Mouse (Mus musculus) layer of hippocampus, adult 2 months (tissue): ENCODE results near the gene Ccl7. TPM values are rescaled to one million over a fixed set of nuclear protein-coding genes. Genes with fewer than 3 reads are reported as not detected.

Experiments
- DNase-seq, 2 experiments: peaks; one replicate each; pipeline ENCODE4 v3.0.0; 2022; ENCODE audit warnings: low spot score in 2 of 2
- H3K27ac ChIP-seq: fragments of 200-600 bp; 2 replicates; pipeline ENCODE4 v1.8.1; 2022
- H3K4me3 ChIP-seq: fragments of 200-600 bp; 2 replicates; pipeline ENCODE4 v1.8.1; 2022; ENCODE audit warnings: mild to moderate bottlenecking
- CTCF ChIP-seq: fragments of 200-600 bp; conservative IDR thresholded peaks from 2 replicates; pipeline ENCODE4 v1.8.1; 2022; ENCODE audit warnings: antibody characterized with exemption, mild to moderate bottlenecking, moderate library complexity
- total RNA-seq, 2 experiments: library from RNA; stranded (reverse); gene quantifications; 2 replicates each; pipeline ENCODE4 v1.2.3; 2021

Ccl7 gene
- total RNA-seq, 2 experiments from 2014 or later: not detected

DNA sequence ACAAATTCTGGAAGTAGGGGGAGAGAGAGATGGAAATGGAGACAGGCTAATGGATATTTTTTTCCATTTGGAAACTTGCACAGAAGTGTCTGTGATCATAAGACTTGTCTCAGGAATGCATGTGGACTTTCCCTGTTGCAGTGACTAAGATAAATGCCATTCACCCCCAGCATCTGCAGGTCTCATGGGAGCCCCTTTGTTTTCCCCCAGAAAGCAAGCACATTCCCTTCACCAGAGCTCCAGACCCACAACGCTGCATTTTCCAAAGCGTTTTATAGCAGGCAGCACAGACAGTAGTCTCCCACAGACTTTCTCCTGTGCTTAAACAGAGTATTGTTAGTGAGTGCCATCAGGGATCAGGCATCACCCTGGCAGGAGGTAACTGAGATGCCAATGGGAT, 26.1 kb upstream of the Ccl7 start:
- TF ChIP-seq CTCF: no peak
- no peak overlapping the region for H3K27ac ChIP-seq
- H3K4me3 ChIP-seq: no peak overlapping the region
- no peak for DNase-seq

DNA sequence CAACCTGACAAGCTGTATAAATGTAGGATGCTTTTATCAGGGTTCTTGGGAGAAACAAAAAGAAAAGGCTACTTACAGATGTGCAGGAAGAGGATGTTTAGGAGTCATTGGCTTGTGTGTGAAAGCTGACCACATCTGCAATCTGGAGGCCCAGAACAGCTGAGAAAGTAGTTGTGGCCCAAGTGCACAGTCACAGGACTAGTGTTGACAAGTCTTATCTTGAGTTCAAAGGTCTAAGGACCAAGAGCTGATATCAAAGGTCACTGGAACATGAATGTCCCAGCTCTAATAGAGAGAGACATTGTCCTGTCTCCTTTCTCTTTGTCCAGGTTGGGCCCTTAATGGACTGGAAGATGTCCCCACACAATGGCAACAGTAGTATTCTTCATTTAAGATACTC, 25.7 kb upstream of the Ccl7 start:
- no peak for TF ChIP-seq CTCF
- Histone ChIP-seq H3K27ac (no peak overlapping the region), H3K4me3 (no peak overlapping the region)
- DNase-seq: no peak

DNA sequence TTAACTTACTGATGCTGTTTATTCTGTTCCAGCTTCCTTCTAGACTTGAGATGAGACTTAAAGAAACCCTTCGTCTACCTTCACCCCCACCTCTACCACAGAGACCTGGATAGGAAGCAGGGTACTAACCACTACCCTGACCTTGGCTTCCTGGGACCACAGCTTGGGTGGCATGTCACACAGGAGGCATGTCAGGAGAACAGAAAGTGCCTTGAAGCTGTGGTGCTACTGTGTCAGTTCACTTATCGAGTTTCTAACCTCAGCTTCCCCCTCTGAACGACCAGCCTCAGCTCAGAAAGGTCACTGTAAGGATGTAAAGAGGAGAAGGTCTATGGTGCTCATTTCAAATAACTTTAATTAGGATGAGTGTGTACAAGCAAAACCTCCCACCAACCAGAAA, 24.1 kb upstream of the Ccl7 start:
- no peak for DNase-seq
- no peak for TF ChIP-seq CTCF
- Histone ChIP-seq H3K27ac (no peak overlapping the region), H3K4me3 (no peak overlapping the region)

DNA sequence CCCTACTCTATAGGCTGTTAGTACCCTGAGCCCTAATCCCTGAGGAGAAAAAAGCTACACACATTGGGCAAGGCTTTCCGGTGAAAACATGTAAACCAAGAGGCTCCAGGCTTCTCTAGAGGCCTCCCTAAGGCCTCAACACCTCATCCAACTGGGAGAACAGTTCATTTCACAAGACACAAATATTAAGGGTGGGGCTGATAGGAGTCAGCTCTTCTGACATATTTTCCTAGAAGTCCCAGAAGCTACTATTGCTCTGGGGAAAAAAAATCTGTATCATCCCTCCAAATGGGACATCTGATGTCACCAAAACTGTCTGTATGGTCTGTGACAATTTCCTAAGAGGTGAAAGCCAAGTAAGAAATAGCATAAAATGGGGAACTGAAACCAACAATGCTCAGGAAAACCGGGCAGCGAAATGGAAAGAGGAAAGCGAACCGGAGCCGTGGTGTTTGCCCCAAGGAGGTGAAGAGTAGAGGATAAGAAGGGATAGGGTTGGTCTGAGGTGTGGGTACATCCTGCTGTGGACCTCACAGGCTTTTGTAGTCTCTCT, 22.9 kb upstream of the Ccl7 start:
- no peak for TF ChIP-seq CTCF
- Histone ChIP-seq H3K27ac (no peak overlapping the region), H3K4me3 (no peak overlapping the region)
- no peak for DNase-seq

DNA sequence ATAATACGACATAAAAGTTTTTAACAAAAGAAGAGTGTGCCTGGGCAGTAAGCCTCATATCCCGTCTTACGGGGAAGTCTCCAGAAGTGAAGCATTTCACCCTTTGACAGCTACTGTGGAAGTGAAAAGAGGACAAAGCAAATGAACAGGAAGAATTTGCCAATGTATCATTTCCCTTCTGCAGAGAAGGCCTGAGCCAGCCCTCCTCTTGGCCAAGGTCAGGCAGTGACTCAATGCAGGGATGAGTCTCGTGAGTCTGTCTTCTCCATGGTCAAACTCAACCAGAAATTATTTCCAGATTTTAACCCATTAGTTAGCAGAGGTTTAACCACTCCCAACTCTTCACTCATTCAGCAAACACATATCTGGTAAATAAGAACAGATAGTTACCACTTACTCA, 21.7 kb upstream of the Ccl7 start:
- no peak for DNase-seq
- no peak for TF ChIP-seq CTCF
- H3K4me3 ChIP-seq: no peak overlapping the region
- H3K27ac ChIP-seq: no peak overlapping the region

DNA sequence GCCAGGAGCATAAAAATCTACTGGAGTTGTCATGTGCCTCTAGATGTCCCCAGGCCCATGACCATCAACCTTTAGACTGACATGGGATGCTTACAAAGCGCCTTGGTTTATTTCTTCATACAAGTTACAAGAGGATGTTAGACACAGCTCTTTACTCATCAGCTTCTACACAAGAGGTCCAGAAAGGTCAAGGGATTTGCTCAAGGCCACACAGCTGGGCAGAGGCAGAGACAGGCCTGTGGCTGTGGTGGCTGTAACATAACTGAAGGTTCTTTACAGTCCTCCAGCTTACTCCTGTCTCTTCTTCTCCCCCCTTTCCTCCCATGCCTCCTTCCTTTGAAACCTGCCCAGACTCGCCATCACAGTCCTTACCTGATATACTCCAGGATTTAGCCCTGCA, 15.3 kb upstream of the Ccl7 start:
- Histone ChIP-seq H3K27ac (no peak overlapping the region), H3K4me3 (no peak overlapping the region)
- DNase-seq: no peak
- no peak for TF ChIP-seq CTCF

DNA sequence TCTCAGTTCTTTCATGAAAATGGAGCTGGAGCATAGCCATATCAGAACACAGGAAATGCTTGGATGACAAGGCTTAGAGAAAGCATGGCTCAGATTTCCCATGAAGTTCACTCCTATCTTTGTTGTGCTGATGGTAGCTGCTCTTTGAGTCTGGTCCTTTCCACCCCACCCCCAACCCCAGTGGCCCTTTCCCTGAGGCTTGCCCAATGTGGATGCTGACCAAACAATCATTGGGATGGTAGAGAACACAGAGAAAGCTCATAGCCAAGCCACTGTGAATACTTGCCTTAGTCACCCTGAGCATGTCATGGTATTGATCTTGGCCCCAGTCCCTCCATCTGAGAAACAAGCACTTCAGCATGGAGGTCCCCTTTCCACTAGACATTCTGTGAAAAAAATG, 13.4 kb upstream of the Ccl7 start:
- Histone ChIP-seq H3K27ac (no peak overlapping the region), H3K4me3 (no peak overlapping the region)
- DNase-seq: no peak
- TF ChIP-seq CTCF: no peak

DNA sequence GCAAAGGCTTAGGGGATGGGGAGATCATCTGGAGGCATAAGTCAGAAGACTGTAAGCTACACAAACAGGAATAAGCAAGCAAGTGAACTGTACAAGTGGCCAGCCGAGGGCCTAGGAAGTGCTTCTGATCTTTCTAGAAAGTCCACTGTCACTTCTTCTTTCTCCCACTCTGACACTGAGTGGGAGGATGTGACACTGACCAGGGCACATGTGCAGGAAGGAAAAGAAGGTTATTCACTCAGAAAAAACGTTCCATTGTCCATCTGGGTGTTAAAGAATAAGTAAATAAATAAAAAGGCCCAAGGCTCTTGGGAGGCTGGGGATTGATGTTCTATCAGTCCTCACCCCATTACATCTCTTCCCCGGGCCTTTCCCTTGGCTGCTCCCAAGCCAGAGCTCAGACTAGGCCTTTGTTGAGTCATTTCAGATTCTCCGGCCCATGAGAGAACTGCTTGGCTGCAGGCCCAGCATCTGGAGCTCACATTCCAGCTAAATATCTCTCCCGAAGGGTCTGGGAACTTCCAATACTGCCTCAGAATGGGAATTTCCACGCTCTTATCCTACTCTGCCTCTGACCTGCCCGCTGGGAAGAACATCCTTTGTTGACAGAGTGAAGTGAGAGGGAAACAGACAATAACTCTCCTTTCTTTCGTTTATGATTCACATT, 12.7 kb upstream of the Ccl7 start:
- DNase-seq: no peak
- Histone ChIP-seq H3K27ac (0 out of 2 replicates have a peak overlapping the region, but pooled peaks have one; percentile 28), H3K4me3 (no peak overlapping the region)
- TF ChIP-seq CTCF: no peak

DNA sequence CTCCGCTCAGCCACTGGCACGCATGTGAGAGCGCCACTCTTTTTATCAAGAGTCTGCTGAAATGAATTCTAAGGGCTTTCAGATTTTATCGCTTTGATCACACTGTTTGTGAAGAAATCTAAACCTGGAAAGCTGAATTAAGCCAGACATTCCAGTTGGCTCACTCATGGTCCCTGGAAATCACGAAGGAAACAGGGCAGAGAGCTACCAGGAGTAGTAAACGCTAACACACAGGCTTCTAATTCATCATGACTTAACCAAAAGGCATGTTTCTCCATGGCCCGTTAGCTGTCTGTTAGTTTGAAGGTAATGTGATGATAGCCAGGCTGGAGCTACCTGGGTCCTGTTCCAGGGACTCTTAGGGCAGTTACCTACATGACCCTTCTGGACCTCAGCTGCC, 11.1 kb upstream of the Ccl7 start:
- DNase-seq: no peak
- no peak for TF ChIP-seq CTCF
- Histone ChIP-seq H3K4me3 (no peak overlapping the region), H3K27ac (no peak overlapping the region)

DNA sequence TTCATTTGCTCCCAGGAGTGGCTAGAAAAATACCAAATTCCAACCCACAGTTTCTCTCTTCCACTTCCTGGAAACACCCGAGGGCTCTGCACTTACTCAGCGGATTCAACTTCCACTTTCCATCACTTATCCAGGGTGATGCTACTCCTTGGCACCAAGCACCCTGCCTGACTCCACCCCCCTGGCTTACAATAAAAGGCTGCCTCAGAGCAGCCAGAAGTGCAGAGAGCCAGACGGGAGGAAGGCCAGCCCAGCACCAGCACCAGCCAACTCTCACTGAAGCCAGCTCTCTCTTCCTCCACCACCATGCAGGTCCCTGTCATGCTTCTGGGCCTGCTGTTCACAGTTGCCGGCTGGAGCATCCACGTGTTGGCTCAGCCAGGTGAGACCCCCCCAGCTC, 10.2 kb upstream of the Ccl7 start, which contains the start of gene Ccl2:
Gene Ccl2, plus strand, starts transcription at position 216 of the 400 bp plus-strand sequence.
- DNase-seq: peak; percentile 50 to 62
- H3K27ac ChIP-seq: no peak within 1 kb of the TSS
- no peak within 1 kb of the TSS for H3K4me3 ChIP-seq
- TF ChIP-seq CTCF: no peak

DNA sequence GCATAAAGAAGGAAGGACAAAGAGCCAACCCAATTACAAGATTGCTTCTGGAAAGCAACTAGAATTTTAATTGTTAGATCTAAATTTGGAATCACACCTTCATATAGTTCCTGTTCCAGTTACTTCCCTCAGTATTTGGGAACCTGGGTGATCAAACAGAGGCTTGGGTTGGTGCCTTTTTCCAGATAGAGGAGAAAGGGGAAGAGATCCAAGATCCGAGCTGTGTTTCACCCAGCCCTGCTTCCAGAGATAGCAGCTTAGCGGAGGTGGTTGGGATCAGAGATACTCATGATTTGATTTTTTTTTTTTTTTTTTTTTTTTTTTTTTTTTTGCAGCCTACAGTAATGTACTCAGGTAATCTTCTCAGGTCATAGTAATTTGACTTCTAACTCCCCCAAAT, 9.7 kb upstream of the Ccl7 start:
- H3K27ac ChIP-seq: no peak overlapping the region
- H3K4me3 ChIP-seq: no peak overlapping the region
- DNase-seq: no peak
- no peak for TF ChIP-seq CTCF

DNA sequence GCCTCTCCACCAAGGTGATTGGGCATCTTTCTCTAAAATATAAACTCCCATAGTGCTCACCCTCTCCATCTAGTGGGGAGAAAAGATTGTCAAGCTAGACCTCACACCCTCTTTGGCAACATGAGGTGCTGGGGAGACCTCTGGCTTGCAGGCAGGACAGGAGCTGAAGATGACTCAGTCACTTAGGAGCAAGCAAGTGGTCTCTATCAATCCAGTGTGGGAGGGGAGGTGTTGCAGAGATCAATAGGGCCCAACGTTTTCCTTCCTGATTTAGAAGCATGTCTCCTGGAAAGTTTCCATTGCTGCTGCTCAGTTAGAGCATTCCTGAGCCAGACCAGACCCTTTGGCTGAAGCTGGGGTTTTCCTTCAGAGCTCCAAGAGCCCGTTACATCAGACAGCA, 7.0 kb upstream of the Ccl7 start, which contains the start of gene Gm17268:
Gene Gm17268, minus strand, starts transcription at position 28 of the 400 bp plus-strand sequence.
- Histone ChIP-seq H3K4me3 (no peak within 1 kb of the TSS), H3K27ac (no peak within 1 kb of the TSS)
- TF ChIP-seq CTCF: peak; percentile 53
- no peak for DNase-seq

DNA sequence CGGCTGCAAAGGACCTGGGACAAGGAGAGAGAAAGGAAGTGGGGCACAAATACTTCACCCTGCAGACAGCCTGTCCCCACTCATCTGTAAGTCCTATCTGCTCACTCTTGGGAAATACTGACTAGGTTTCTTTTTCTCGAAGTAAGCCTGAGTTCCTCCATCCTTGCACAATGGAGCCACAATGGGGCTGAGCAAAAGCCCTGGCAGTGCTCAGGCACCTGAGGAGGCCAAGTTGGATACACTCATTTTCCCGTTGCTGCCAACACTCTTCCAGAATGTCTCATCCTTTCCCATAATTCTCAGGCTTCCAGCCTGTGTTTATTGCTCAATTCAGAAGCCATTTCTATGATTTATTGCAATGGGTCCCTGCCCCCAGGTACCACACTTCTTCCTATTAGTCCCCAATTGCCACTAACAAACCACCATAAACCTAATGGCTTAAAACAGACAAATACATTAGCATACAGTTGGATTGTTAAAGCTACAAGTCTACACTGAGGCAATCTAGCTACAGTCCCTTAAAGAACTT, 6.3 kb upstream of the Ccl7 start:
- TF ChIP-seq CTCF: no peak
- no peak for DNase-seq
- Histone ChIP-seq H3K4me3 (no peak overlapping the region), H3K27ac (no peak overlapping the region)

DNA sequence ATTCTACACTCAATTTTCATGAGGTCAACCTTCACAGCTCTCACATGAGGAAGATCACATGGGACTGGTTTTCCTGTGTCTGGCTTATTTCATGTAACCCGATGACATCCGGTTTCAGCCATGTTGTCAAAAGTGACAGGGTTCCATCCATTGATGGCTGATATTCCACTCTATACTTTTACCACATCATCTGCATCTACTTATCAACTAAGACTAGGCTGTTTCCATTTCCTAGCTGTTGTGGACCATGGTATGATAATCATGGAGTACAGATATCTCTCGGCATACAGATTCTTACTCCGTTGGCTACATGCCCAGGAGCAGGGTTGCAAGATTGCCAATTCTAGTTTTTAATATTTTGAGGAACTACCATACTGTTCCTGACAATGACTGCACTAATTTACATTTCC, 3.8 kb upstream of the Ccl7 start:
- Histone ChIP-seq H3K4me3 (no peak overlapping the region), H3K27ac (no peak overlapping the region)
- DNase-seq: peak in 1 of 2 experiments; percentile 24
- no peak for TF ChIP-seq CTCF
